Mouse (Mus musculus) small intestine, adult 2 months (tissue): Measurements from ENCODE around the gene Gm49711.

Source experiments
- CTCF ChIP-seq: fragments of 200-500 bp; IDR thresholded peaks from 2 replicates; pipeline ENCODE4 v1.5.1; 2012; ENCODE audit warnings: low read depth, mild to moderate bottlenecking, control low read depth, inconsistent platforms, low read length, moderate library complexity, mixed read lengths; ENCODE audit not compliant: insufficient replicate concordance, insufficient read length; ENCODE audit errors: extremely low read depth
- POLR2A ChIP-seq: fragments of 200-500 bp; IDR thresholded peaks from 2 replicates; pipeline ENCODE4 v1.6.1; 2012; ENCODE audit warnings: low read depth, mild to moderate bottlenecking, control low read depth, inconsistent platforms, low read length, moderate library complexity

DNA sequence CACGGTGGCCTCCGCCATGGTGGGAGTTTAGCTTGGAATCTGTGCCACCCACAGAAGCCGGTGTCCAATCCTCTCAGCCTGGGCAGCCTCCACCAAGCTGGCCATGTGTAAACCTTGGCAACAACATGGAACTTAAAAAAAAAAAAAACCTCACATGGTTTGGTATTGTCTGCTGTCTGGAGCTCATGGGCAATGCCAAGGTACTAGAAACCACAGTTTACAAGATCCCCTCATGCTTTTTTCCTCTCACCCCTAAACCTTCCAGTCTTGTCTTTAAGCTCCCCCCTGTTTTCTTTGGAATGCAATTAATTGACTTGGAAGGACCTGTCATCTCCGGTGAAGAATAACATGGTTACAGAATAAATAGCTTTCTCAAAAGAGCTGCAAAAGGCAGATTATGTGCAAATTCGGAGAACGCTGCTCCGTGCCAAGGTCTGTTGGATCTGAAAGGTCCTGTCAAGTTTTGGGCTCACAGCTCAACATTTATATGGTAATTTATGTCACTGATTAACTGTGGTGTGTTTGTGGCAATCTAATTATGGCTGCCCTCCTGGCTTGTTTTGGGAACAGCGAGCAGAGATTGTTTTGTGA is 138.7 kb downstream of the Gm49711 start:
- TF ChIP-seq POLR2A (no peak), CTCF (no peak)
